Mouse (Mus musculus): ENCODE data around the gene Mob1b. TPM values are rescaled to one million over a fixed set of nuclear protein-coding genes. Genes with fewer than 3 reads are reported as not detected.

The Mob1b gene
- polyA plus RNA-seq, 1 experiment = 37.3 TPM

DNA sequence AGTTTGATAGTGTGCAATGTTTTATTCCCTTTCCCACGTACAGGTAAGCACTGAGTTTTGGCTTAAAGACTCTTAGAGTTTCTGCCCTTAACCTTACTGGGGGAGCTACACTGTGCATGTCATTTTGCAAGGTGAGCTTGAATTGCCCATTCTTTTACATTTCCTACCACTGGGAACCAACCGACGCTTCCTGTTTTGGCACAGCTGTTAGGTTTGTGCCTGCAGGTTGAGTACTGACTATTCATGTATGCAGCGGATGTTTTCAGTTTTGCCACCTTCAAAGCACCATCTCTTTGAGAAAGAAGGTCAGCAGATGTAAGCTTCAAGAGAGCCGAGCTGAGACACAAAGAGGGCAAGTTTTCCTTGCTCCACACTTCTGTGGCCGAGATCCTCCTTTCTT lies 45.5 kb downstream of the Mob1b start:
- TF ChIP-seq CTCF (IDR thresholded peaks at IDR 0.05; ENCODE audit: borderline replicate concordance, insufficient read depth, low read length) (no peak), POLR2A (IDR thresholded peaks at IDR 0.05; ENCODE audit: low read depth, low read length) (no peak)
- peaks cover 4% of the 10 kb centered on the region; the same call in 1 of the 2 replicates for H3K4me1 ChIP-seq (ENCODE audit: control insufficient read depth, insufficient read depth, low read length)
- peak overlapping the region; percentile 89 for H3K4me3 ChIP-seq (ENCODE audit: insufficient read depth, low read length)
- no peak overlapping the region for H3K27ac ChIP-seq (ENCODE audit: insufficient read depth, low read length)

DNA sequence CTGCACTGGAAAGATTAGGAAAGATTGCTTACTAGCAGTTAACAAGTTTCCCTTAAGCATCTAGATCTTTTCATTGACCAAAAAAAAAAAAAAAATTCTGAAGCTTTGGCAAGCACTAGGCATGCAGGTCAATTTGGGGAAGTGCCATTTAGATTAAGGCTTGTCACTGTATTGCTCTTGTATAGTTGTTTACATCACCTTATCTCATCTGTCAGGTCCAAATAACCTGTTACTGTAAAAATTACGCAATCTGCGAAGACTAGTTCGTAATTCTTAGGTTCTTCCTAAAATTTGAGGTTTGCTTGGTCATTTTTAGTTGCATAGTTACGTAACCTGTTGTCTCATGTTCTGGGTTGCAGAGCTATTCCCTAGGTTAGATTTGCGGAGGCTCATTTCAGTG lies 46.2 kb downstream of the Mob1b start:
- H3K4me1 ChIP-seq (ENCODE audit: control insufficient read depth, insufficient read depth, low read length) = peaks cover 4% of the 10 kb centered on the region; the same call in 1 of the 2 replicates
- TF ChIP-seq CTCF (IDR thresholded peaks at IDR 0.05; ENCODE audit: borderline replicate concordance, insufficient read depth, low read length) = no peak
- no peak for TF ChIP-seq POLR2A (IDR thresholded peaks at IDR 0.05; ENCODE audit: low read depth, low read length)
- H3K27ac ChIP-seq (ENCODE audit: insufficient read depth, low read length) = no peak overlapping the region
- no peak overlapping the region for H3K4me3 ChIP-seq (ENCODE audit: insufficient read depth, low read length)

DNA sequence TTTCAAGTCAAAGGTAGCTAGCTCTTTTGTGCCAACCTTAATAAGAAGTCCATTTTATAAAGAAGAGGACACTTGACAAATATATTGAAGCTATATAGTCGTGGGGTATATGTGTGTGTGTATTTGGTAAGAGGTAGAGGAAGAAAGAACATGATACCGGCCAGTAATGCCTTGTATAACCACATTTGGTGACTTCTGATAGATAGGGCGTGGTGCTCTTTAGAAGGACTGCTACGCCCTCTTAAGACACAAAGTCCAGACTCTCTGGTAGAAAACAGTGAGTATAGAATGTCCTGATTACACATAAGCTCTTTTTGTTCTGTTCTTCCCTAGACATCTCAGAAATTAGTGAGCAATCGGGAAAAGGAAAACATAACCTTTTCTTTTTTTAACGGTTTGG lies 47.5 kb downstream of the Mob1b start:
- Histone ChIP-seq H3K27ac (ENCODE audit: insufficient read depth, low read length) (no peak overlapping the region), H3K4me1 (ENCODE audit: control insufficient read depth, insufficient read depth, low read length) (peaks cover 4% of the 10 kb centered on the region; the same call in 1 of the 2 replicates), H3K4me3 (ENCODE audit: insufficient read depth, low read length) (no peak overlapping the region)
- TF ChIP-seq CTCF (IDR thresholded peaks at IDR 0.05; ENCODE audit: borderline replicate concordance, insufficient read depth, low read length) = no peak
- TF ChIP-seq POLR2A (IDR thresholded peaks at IDR 0.05; ENCODE audit: low read depth, low read length) = no peak

DNA sequence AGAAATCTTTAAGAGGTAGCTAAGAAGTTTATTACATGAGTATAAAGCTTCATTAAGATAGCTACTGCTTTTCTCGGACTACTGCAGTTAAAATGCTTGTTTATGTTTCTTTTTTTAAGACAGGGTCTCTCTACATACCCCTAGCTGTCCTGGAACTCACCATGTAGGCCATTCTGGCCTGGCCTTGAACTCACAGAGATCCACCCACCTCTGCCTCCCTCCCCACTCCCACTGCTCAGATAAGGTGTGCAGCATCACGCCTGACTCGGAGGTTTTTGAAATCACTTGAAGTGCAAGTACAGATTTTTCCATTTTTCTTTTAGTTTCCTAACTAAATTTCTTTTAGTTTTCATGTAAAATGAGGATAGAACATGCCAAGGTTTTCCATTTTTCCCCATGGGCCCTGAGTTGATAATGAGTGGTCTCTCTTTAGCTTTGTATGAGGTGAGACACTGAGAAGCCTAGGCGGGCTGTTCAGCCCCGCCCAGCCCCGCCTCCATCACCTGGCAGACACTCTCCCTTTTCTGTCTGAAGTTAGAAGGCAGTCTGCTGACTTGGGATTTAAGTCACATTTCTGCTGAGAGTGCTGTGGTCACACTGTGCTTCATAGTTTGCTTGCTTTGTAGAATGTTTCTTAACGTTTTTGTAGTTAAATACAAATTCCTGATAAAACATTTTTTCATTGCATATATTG lies 61.6 kb downstream of the Mob1b start:
- Histone ChIP-seq H3K27ac (ENCODE audit: insufficient read depth, low read length) (no peak overlapping the region), H3K4me1 (ENCODE audit: control insufficient read depth, insufficient read depth, low read length) (0 out of 2 replicates have a peak, but pooled peaks cover 4% of the 10 kb centered on the region), H3K4me3 (ENCODE audit: insufficient read depth, low read length) (no peak overlapping the region)
- TF ChIP-seq POLR2A (IDR thresholded peaks at IDR 0.05; ENCODE audit: low read depth, low read length) (no peak), CTCF (IDR thresholded peaks at IDR 0.05; ENCODE audit: borderline replicate concordance, insufficient read depth, low read length) (no peak)

DNA sequence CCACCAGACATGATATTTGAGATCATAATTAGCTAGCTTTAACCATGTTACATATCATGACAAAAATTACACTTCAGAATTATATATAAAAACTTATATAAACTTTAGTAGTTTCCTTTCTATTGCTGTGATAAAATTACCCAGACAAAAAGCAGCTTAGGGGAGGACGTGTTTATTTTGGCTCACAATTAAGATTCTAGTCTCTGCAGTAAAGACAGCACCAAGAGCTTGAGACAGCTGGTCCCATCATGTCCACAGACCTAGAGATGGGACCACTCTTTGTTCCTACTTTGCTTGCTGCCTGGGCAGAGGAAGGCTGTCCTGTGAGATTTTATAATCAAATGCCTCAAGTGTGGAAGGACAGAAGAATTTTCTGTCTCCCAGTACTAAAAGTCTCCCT lies 64.4 kb downstream of the Mob1b start:
- Histone ChIP-seq H3K4me3 (ENCODE audit: insufficient read depth, low read length) (no peak overlapping the region), H3K4me1 (ENCODE audit: control insufficient read depth, insufficient read depth, low read length) (0 out of 2 replicates have a peak, but pooled peaks cover 4% of the 10 kb centered on the region), H3K27ac (ENCODE audit: insufficient read depth, low read length) (no peak overlapping the region)
- TF ChIP-seq POLR2A (IDR thresholded peaks at IDR 0.05; ENCODE audit: low read depth, low read length) (no peak), CTCF (IDR thresholded peaks at IDR 0.05; ENCODE audit: borderline replicate concordance, insufficient read depth, low read length) (no peak)

DNA sequence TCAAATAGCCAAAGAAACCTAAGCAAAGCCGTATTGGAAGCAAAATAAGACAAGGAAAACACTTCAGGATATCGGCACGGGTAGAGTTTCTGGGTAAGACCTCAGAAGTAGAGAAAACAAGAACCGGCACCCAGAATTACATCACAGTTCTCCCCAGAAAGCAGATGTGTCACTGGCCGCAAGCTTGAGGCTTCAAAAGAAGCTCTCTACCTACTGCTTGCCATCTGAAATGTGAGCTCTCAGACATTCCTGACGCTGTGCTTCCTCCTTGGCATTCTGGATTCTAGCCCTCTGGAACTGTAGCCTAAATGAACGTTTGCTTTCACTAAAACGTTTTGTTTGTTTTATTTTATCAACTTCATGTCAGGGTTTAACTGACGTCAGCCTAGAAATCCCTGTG lies 70.0 kb downstream of the Mob1b start:
- H3K4me3 ChIP-seq (ENCODE audit: insufficient read depth, low read length) = no peak overlapping the region
- H3K27ac ChIP-seq (ENCODE audit: insufficient read depth, low read length) = no peak overlapping the region
- TF ChIP-seq CTCF (IDR thresholded peaks at IDR 0.05; ENCODE audit: borderline replicate concordance, insufficient read depth, low read length) (no peak), POLR2A (IDR thresholded peaks at IDR 0.05; ENCODE audit: low read depth, low read length) (no peak)
- H3K4me1 ChIP-seq (ENCODE audit: control insufficient read depth, insufficient read depth, low read length) = no peaks in the 10 kb centered on the region; the same call in 1 of the 2 replicates

DNA sequence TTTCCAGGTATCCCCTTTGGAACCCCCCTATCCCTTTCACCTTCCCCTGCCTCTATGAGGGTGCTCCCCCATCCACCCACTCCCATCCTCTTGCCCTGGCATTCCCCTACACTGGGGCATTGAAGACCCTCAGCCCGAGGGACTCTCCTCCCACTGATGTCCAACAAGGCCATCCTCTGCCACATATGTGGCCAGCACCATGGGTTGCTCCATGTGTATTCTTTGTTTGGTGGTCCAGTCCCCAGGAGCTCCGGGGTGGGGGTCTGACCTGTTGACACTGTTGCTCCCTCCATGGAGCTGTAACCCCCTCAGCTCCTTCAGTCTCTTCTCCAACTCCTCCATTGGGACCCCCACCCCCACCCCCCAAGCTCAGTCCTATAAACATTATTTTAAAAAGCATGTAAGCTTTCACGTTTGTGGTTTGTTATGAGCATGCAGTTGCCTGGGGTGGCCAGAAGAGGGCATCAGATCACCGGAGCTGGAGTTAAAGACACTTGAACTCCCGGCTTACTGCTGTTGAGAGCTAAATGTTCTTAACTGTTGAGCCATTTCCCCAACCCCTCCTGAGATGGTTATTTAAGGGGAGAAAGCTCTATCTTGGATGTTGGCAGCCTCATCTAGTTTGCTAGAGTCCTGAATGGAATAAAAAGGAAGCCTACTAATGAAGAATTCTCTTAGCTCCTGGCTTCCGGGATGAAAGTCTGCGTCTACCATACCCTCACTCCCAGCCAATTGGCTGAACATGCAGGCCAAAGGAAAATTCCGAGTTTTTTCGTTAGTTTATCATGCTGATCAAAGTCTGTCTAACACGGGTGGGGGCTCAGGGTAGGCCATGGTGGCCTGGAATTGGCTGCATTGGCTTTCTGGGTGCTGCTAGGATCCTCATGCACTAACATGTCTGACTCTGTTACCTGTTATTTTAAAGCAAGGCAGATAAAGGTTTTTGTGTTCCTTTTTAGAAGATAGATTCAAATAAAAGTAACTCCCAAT lies 70.9 kb downstream of the Mob1b start:
- peak; percentile 63; the same call in 1 of the 2 replicates for TF ChIP-seq CTCF (IDR thresholded peaks at IDR 0.05; ENCODE audit: borderline replicate concordance, insufficient read depth, low read length)
- no peak for TF ChIP-seq POLR2A (IDR thresholded peaks at IDR 0.05; ENCODE audit: low read depth, low read length)
- no peaks in the 10 kb centered on the region; the same call in 1 of the 2 replicates for H3K4me1 ChIP-seq (ENCODE audit: control insufficient read depth, insufficient read depth, low read length)
- no peak overlapping the region for H3K4me3 ChIP-seq (ENCODE audit: insufficient read depth, low read length)
- no peak overlapping the region for H3K27ac ChIP-seq (ENCODE audit: insufficient read depth, low read length)

DNA sequence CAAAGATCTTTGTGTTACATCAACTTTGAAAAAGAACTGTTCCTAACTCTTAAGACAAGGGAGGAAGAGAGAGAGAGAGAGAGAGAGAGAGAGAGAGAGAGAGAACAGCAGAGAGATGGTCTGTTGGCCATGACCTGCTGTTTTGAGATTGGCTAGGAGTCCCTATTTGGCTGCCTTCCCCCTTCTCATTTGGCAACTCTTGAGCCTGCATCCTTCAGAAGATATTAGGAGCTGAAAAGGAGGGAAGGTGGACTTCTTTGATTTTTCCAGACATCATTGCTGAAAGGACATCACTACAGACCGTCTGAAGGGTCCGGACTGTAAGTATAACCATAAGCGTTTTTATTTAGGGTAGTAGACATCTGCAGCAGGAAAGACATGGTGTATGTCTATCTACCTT lies 73.0 kb downstream of the Mob1b start:
- TF ChIP-seq POLR2A (IDR thresholded peaks at IDR 0.05; ENCODE audit: low read depth, low read length) = no peak
- no peak for TF ChIP-seq CTCF (IDR thresholded peaks at IDR 0.05; ENCODE audit: borderline replicate concordance, insufficient read depth, low read length)
- Histone ChIP-seq H3K4me1 (ENCODE audit: control insufficient read depth, insufficient read depth, low read length) (no peaks in the 10 kb centered on the region; the same call in 1 of the 2 replicates), H3K4me3 (ENCODE audit: insufficient read depth, low read length) (no peak overlapping the region), H3K27ac (ENCODE audit: insufficient read depth, low read length) (no peak overlapping the region)

DNA sequence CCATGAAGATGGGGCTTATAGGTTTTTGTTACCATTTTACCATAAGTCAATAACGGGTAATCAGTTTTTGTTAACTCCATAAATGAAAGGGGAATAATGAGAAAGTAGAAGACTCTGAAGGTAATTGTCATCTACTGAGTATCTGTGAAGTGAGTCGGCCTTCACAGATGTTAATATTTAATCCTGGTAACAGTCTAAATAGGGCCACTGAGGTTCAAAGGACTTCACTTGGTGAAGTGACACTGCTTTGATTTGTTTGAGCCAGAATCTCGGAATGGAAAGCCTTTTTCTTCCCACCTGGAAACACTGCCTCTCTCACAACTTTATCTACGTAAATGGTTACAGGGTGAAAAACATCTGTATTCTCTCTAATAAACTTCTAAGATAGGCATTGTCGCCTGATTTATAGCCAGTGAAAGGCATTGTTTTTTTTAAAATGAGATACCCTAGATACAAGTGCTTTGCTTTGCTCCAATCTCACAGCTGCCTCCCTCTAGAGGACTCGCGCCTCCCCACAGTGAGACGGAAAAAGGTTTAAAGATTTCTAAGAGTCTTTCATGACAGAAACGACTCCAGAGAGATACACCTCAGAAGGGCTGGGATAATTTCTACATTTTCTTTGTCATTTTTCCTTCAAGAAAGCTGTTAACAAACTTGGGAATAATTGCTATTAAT lies 75.4 kb downstream of the Mob1b start:
- TF ChIP-seq CTCF (IDR thresholded peaks at IDR 0.05; ENCODE audit: borderline replicate concordance, insufficient read depth, low read length) (no peak), POLR2A (IDR thresholded peaks at IDR 0.05; ENCODE audit: low read depth, low read length) (no peak)

More for the DNA sequence above, 75.4 kb downstream of the Mob1b start:
- no peak overlapping the region for H3K27ac ChIP-seq (ENCODE audit: insufficient read depth, low read length)
- no peaks in the 10 kb centered on the region for H3K4me1 ChIP-seq (ENCODE audit: control insufficient read depth, insufficient read depth, low read length)
- H3K4me3 ChIP-seq (ENCODE audit: insufficient read depth, low read length) = no peak overlapping the region
